Mouse (Mus musculus) stomach, postnatal 0 days (tissue): ENCODE data around the gene Tmem175.
"Not testable (repeated sequence)": the region's sequence is repeated elsewhere in the genome, so short reads cannot be mapped to it uniquely, and the experiment has no call there.

ENCODE experiments used
- CTCF ChIP-seq: IDR thresholded peaks from 2 replicates; pipeline ENCODE4 v1.5.1; 2016; ENCODE audit warnings: antibody characterized with exemption, low read depth, mild to moderate bottlenecking, moderate library complexity
- EP300 ChIP-seq: optimal IDR thresholded peaks from 2 replicates; pipeline ENCODE3; 2016; ENCODE audit warnings: antibody characterized with exemption

DNA sequence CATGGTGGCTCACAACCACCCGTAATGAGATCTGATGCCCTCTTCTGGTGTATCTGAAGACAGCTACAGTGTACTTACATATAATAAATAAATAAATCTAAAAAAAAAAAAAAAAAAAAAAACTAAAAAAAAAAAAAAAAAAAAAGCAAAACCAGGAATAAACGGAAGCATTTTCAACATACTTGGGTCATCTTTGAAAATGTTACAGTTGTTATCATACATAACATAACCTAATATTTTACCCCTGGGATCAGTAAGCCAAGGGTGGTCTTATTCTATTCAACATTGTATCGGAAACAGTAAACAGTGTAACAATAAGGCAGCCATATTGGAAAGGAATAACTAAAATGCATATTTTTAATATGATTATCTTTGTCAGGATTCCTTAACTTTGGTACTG, 4.5 kb downstream of the Tmem175 start:
- not testable (repeated sequence) for TF ChIP-seq CTCF, EP300
